In the genomic region with DNA sequence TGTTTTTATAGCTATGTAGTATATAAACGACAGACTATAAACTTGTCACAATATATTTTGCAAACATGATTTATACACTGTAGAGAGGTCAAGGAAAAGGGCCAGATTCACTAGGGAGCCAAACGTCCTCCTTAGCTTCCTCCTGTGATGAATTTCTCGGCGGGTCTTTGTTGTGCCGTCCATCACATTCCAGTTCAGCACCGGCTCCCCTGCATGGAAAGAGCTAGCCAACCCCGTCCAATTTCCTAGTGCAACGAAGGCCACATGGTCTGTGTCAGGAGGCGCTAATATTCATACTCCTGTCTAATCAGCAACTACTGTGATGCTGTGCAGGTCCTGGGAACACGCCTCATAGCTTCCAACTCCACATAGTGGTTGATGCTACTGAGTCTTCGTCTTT, we compare ENCODE assay signal across 15 mouse cellular contexts. TPM values are rescaled to one million over a fixed set of nuclear protein-coding genes. Genes with fewer than 3 reads are reported as not detected.
A peak's percentile ranks its signal among the peaks of the same experiment; 100 is the strongest.
DNase-seq lines count a peak whose midpoint lies in the region; ATAC-seq and TF ChIP-seq lines count a peak whose summit lies in the region.
"Had no signal": no experiment of that assay in that cellular context is flagged by ENCODE, and none has a peak within 500 bp of the region (broad histone marks: within the 10 kb centered on the region; RNA-seq: fewer than 3 reads in every experiment).

No protein-coding gene starts in this region.

- TF ChIP-seq EP300 in heart, postnatal 0 days (IDR thresholded peaks at IDR 0.05; ENCODE audit: low read depth): no peak

- WGBS in heart, postnatal 0 days: 17% methylated on average over 11 of the region's 11 CpGs
- WGBS in heart, embryonic 11.5 days (ENCODE audit: insufficient replicate concordance): 20% methylated on average over 11 of the region's 11 CpGs
- WGBS in lung, embryonic 15.5 days: 23% methylated on average over 11 of the region's 11 CpGs
- 23% methylated on average over 11 of the region's 11 CpGs for WGBS in stomach, embryonic 15.5 days

- peak; percentile 72 for ATAC-seq in heart, postnatal 0 days (ENCODE audit: insufficient read depth, low read depth)
- ATAC-seq in heart, embryonic 11.5 days (replicated peaks; ENCODE audit: insufficient number of reproducible peaks, low FRiP score, low TSS enrichment): no peak
- peak; percentile 77; the same call in 1 of the 2 replicates for ATAC-seq in lung, embryonic 15.5 days (ENCODE audit: borderline replicate concordance, extremely low read depth, low FRiP score, low TSS enrichment)
- ATAC-seq in stomach, embryonic 15.5 days (ENCODE audit: insufficient read depth, low FRiP score, low read depth): peak; percentile 84
- ATAC-seq: forebrain, embryonic 13.5 days; midbrain, embryonic 15.5 days had no signal

- DNase-seq in embryo, embryonic 10 days (ENCODE audit: low spot score): peak; percentile 46
- no peak for DNase-seq in embryo, embryonic 9.5 days (ENCODE audit: extremely low spot score)
- DNase-seq in heart, postnatal 0 days (ENCODE audit: low spot score): peak; percentile 23
- no peak for DNase-seq in lung, postnatal 36 days
- DNase-seq in gastrocnemius, adult 8-10 months (ENCODE audit: low spot score in 2 of 2): no peak
- DNase-seq: adrenal gland, adult 8-10 months; cerebellum, adult 18-20 months; thymus, postnatal 36 days had no signal

- H3K4me1 ChIP-seq in heart, postnatal 0 days (ENCODE audit: control insufficient read depth, insufficient read depth): peaks cover 20% of the 10 kb centered on the region; the same call in 1 of the 2 replicates
- peaks cover 6% of the 10 kb centered on the region for H3K4me1 ChIP-seq in heart, embryonic 11.5 days (ENCODE audit: control insufficient read depth, insufficient read depth, low read length)
- H3K4me1 ChIP-seq in lung, embryonic 15.5 days: 0 out of 2 replicates have a peak, but pooled peaks cover 3% of the 10 kb centered on the region
- H3K4me1 ChIP-seq in stomach, embryonic 15.5 days: no peaks in the 10 kb centered on the region
- H3K4me1 ChIP-seq: forebrain, embryonic 13.5 days; liver, embryonic 15.5 days; midbrain, embryonic 15.5 days had no signal

- H3K36me3 ChIP-seq in heart, postnatal 0 days (replicated peaks; ENCODE audit: control insufficient read depth, insufficient read depth, low read length): no peaks in the 10 kb centered on the region
- no peaks in the 10 kb centered on the region for H3K36me3 ChIP-seq in heart, embryonic 11.5 days (ENCODE audit: control insufficient read depth, insufficient read depth, low read length)
- H3K36me3 ChIP-seq in lung, embryonic 15.5 days: no peaks in the 10 kb centered on the region
- H3K36me3 ChIP-seq in stomach, embryonic 15.5 days: no peaks in the 10 kb centered on the region
- H3K36me3 ChIP-seq: liver, embryonic 15.5 days; midbrain, embryonic 15.5 days had no signal

- no peak for TF ChIP-seq CTCF in heart, postnatal 0 days (IDR thresholded peaks at IDR 0.05; ENCODE audit: low read depth)

- H3K9ac ChIP-seq in heart, postnatal 0 days (replicated peaks; ENCODE audit: low read depth, low read length): no peak overlapping the region
- H3K9ac ChIP-seq in heart, embryonic 11.5 days (ENCODE audit: low read depth, low read length): no peak overlapping the region
- no peak overlapping the region for H3K9ac ChIP-seq in lung, embryonic 15.5 days
- no peak overlapping the region for H3K9ac ChIP-seq in stomach, embryonic 15.5 days
- H3K9ac ChIP-seq: forebrain, embryonic 13.5 days; liver, embryonic 15.5 days; midbrain, embryonic 15.5 days had no signal

- no peak overlapping the region for H3K4me2 ChIP-seq in heart, postnatal 0 days (ENCODE audit: low read depth, low read length)
- H3K4me2 ChIP-seq in heart, embryonic 11.5 days: no peak overlapping the region
- H3K4me2 ChIP-seq in lung, embryonic 15.5 days: no peak overlapping the region
- no peak overlapping the region for H3K4me2 ChIP-seq in stomach, embryonic 15.5 days
- H3K4me2 ChIP-seq: forebrain, embryonic 13.5 days; liver, embryonic 15.5 days; midbrain, embryonic 15.5 days had no signal

- no peak overlapping the region for H3K4me3 ChIP-seq in heart, postnatal 0 days (ENCODE audit: low read depth, low read length)
- H3K4me3 ChIP-seq in heart, embryonic 11.5 days (ENCODE audit: low read depth, low read length): no peak overlapping the region
- no peak overlapping the region for H3K4me3 ChIP-seq in lung, embryonic 15.5 days
- H3K4me3 ChIP-seq in stomach, embryonic 15.5 days (replicated peaks): no peak overlapping the region
- H3K4me3 ChIP-seq: forebrain, embryonic 13.5 days; liver, embryonic 15.5 days; midbrain, embryonic 15.5 days had no signal

- H3K27ac ChIP-seq in heart, postnatal 0 days (ENCODE audit: low read depth): no peak overlapping the region
- no peak overlapping the region for H3K27ac ChIP-seq in heart, embryonic 11.5 days (ENCODE audit: low read depth, low read length)
- H3K27ac ChIP-seq in lung, embryonic 15.5 days: no peak overlapping the region
- no peak overlapping the region for H3K27ac ChIP-seq in stomach, embryonic 15.5 days
- H3K27ac ChIP-seq: forebrain, embryonic 13.5 days; liver, embryonic 15.5 days; midbrain, embryonic 15.5 days had no signal

- H3K27me3 ChIP-seq in heart, postnatal 0 days (ENCODE audit: control insufficient read depth, insufficient read depth, low read length): no peaks in the 10 kb centered on the region
- no peaks in the 10 kb centered on the region for H3K27me3 ChIP-seq in heart, embryonic 11.5 days (ENCODE audit: control insufficient read depth, insufficient read depth, low read length)
- H3K27me3 ChIP-seq in lung, embryonic 15.5 days: no peaks in the 10 kb centered on the region
- H3K27me3 ChIP-seq in stomach, embryonic 15.5 days (replicated peaks): no peaks in the 10 kb centered on the region
- H3K27me3 ChIP-seq: forebrain, embryonic 13.5 days; midbrain, embryonic 15.5 days had no signal

- no peaks in the 10 kb centered on the region for H3K9me3 ChIP-seq in heart, postnatal 0 days (replicated peaks; ENCODE audit: control insufficient read depth, low read length)
- H3K9me3 ChIP-seq in heart, embryonic 11.5 days (replicated peaks; ENCODE audit: control insufficient read depth, low read length): no peaks in the 10 kb centered on the region
- H3K9me3 ChIP-seq in lung, embryonic 15.5 days: no peaks in the 10 kb centered on the region
- H3K9me3 ChIP-seq in stomach, embryonic 15.5 days: no peaks in the 10 kb centered on the region
- H3K9me3 ChIP-seq: forebrain, embryonic 13.5 days; liver, embryonic 15.5 days; midbrain, embryonic 15.5 days had no signal

RNA-seq across cellular contexts. Expression of a gene that starts 15.5 kb away (rescaled TPM):
- 29.1 and 32.4 TPM in 2 replicates for total RNA-seq in heart, postnatal 0 days (2014; rRNA removed; ENCODE audit: low replicate concordance)
- 62.1 and 75.2 TPM in 2 replicates for polyA plus RNA-seq in heart, postnatal 0 days (2015; fragmentation: Nextera tagmentation; extraction: Ambion mirVana)
- 108 and 109 TPM in 2 replicates for polyA plus RNA-seq in heart, embryonic 11.5 days (2014; fragmentation: Nextera tagmentation; extraction: Ambion mirVana)
- 66.3 and 74.9 TPM in 2 replicates for polyA plus RNA-seq in lung, embryonic 15.5 days (2015; fragmentation: Nextera tagmentation; extraction: Ambion mirVana)
- 107 and 111 TPM in 2 replicates for polyA plus RNA-seq in stomach, embryonic 15.5 days (2015; fragmentation: Nextera tagmentation; extraction: Ambion mirVana)
- total RNA-seq in gastrocnemius, adult 8-10 months (2022): 10 to 100 TPM; 49.5 to 59.1 (median 55.1) TPM

RNA-seq across cellular contexts. Expression of a gene that starts 38.5 kb away (rescaled TPM):
- total RNA-seq in heart, postnatal 0 days (2014; rRNA removed; ENCODE audit: low replicate concordance): 88.6 and 94.0 TPM in 2 replicates
- 103 and 116 TPM in 2 replicates for polyA plus RNA-seq in heart, postnatal 0 days (2015; fragmentation: Nextera tagmentation; extraction: Ambion mirVana)
- 85.4 and 91.8 TPM in 2 replicates for polyA plus RNA-seq in heart, embryonic 11.5 days (2014; fragmentation: Nextera tagmentation; extraction: Ambion mirVana)
- 37.8 and 42.8 TPM in 2 replicates for polyA plus RNA-seq in lung, embryonic 15.5 days (2015; fragmentation: Nextera tagmentation; extraction: Ambion mirVana)
- polyA plus RNA-seq in stomach, embryonic 15.5 days (2015; fragmentation: Nextera tagmentation; extraction: Ambion mirVana): 42.4 and 43.1 TPM in 2 replicates
- total RNA-seq in gastrocnemius, adult 8-10 months (2022): 100 to 1,000 TPM in 3 of 4 experiments, 10 to 100 TPM in 1; 81.2 to 107 (median 103) TPM

RNA-seq across cellular contexts. Expression of a gene that starts 40.4 kb away (rescaled TPM):
- 3.9 TPM in 1 of 2 replicates, not detected in the other for total RNA-seq in heart, postnatal 0 days (2014; rRNA removed; ENCODE audit: low replicate concordance)
- polyA plus RNA-seq in heart, postnatal 0 days (2015; fragmentation: Nextera tagmentation; extraction: Ambion mirVana): 0.26 and 0.41 TPM in 2 replicates
- polyA plus RNA-seq in heart, embryonic 11.5 days (2014; fragmentation: Nextera tagmentation; extraction: Ambion mirVana): 0.64 and 0.90 TPM in 2 replicates
- polyA plus RNA-seq in lung, embryonic 15.5 days (2015; fragmentation: Nextera tagmentation; extraction: Ambion mirVana): 1.3 and 2.6 TPM in 2 replicates
- polyA plus RNA-seq in stomach, embryonic 15.5 days (2015; fragmentation: Nextera tagmentation; extraction: Ambion mirVana): 0.55 and 0.73 TPM in 2 replicates
- 1 to 10 TPM in 1 of 4 experiments, under 1 TPM in 3; 0.24 to 1.0 (median 0.68) TPM for total RNA-seq in gastrocnemius, adult 8-10 months (2022)
- total RNA-seq: layer of hippocampus, adult 18-20 months had no signal

Comparison
In these comparisons a context has a peak if more than half of its experiments do, and no peak if none do; other contexts are left out.
1. DNase-seq: peak in embryo, embryonic 10 days (single experiment) and heart, postnatal 0 days (single experiment); none in embryo, embryonic 9.5 days (single experiment), lung, postnatal 36 days (single experiment) and gastrocnemius, adult 8-10 months (0 of 2).